Mouse (Mus musculus) cerebellum, postnatal 4 days (tissue): ENCODE results near the gene Man2a1.
"Not testable (repeated sequence)": the region's sequence is repeated elsewhere in the genome, so short reads cannot be mapped to it uniquely, and the experiment has no call there.

Experiments
- DNase-seq, 2 experiments: peaks; one replicate each; pipeline ENCODE4 v3.0.0; 2022; ENCODE audit warnings: low spot score in 2 of 2, mixed read lengths in 1 of 2

The Man2a1 gene

DNA sequence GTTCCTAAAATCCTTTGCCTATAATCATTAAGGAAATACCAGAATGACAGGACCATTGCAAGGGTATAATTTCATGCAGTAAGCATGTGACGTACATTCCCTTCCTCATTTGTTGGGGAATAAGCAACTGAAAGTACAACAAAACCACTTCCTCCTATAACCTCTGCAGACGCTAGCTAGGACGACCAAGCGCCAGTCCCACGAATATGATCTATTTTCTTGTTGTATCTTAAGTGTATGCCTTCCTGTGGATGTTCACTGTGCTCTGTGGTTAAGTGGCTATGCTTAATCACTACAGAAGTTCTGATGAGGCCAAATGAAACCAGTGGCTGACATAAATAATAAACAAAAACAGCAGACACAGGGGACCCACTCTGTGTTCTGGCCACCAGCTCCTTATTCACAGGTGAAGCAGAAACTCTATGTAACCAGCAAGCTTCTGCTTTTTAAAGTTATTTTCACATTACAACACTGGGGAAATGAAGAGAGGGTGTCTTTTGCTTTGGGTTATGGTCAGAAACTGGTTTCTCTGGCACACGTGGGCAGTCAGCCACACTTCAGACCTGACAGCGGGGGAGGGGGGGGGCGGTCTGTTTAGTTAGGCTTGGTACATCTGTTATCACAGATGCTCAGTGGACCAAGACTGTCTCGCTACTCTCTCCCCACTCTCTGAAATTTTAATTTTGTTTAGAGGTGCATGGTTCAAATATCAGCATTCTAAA, 153.8 kb downstream of the Man2a1 start:
- DNase-seq: no peak

DNA sequence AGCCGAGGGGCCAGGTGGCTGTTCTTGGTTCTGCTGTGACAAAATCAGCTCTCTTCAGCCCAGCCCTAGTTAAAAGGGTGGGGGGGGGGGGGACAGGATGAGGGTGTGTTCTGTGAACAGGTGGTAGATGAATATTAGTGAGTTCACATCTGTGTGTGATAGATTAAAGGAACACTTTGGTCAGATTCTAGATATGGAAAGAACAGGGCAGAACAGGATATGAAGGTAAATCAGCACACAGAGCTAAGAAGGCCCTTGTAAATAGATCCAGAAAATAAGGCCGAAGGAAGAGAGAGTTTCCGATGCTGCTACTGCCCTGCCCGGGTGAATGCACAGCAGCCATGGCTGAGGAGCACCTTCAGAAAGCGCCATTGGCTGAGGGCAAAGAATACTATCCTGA, 154.7 kb downstream of the Man2a1 start:
- DNase-seq: no peak

DNA sequence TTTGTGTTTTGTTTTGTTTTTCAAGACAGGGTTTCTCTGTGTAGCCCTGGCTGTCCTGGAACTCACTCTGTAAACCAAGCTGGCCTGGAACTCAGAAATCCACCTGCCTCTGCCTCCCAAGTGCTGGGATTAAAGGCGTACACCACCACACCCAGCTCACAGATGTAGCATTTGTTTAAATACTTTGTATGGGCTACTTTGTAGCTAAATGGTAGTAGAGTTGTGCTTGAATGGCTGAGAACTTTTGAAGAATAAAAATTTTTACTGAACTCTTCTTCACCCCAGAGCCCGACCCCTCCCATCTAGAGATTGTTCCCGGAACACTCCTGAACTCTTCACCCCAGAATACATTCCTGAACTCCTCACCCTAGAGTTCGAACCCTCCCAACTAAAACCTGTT, 162.1 kb downstream of the Man2a1 start:
- DNase-seq: not testable (repeated sequence)

DNA sequence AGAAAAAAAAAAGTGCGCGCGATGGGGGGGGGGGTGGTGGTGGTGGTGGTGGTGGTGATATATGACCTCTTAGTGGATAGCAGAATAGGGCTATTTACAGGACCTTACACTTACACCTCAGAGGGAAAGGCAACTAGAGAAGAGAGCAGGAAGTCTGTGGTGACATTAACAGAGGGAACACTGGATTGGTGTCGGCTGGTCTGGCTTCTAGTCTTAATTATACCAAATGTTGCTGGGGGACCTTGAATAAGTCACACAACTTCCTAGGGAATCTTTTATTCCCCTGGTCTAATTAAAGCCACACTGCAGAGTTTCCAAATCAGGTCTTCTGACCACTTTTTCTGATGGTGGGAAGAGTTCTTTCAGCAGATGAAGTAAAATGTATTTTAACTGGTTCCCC, 163.0 kb downstream of the Man2a1 start:
- DNase-seq: no peak

DNA sequence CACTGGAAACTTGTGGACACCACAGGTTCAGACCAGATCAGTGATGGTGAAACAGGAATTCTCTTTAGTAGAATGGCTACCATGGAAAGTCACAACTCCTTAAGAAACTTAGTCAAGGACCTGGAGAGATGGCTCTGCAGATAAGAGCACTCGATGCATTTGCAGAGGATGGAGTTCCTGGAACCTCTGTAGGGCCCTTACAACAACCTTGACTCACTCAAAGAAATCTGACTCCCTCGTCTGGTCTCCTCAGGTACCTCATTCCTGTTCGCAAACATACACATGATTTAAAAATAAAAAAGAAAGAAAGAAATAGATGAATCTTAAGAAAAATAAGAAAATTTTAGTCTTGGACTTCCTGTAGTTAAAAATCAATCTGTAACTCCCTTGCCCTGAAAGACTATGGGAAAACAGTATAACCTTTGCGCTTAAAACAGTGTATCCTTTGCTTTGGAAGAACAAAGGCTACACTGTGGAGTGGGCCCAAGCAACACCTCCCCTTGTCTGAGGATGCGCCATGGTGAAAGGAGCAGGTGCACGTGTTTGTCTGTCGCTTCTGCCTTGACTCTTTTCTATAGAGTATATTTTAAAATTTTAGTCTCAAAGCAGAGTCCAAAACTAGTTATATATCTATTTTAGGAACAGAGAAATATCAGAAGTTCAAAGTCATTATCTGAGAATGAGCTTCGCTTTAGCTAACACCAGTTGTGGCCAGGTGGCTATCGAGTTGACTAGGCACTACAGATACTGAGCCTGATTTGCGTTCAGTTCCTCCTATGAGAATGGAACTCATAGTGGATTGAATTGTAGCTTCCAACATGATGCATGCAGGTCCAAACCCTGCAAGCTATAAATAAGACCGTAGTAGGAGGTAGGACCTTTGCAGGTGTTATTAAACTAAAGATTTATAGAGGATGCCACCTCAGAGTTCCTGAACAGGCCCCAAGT, 163.9 kb downstream of the Man2a1 start:
- no peak for DNase-seq

DNA sequence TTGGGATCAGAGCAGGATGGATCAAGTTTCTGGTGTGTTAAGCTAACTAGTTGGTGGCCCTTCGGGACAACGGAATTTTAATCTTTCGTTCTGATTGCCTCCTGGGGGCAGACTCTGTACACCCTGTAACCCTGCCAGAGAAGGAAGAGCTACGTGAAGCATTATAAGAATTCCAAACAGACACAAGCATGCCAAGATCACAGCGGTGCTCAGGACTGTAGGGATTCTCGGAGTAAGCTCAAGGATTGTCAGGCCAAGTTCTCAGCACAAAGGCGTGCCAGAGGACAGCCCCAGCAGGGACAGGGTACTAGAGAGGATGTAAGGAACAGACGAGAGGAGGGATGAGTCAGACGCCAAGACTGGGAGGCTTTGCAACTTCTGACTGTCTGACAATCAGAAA, 164.8 kb downstream of the Man2a1 start:
- DNase-seq: no peak

DNA sequence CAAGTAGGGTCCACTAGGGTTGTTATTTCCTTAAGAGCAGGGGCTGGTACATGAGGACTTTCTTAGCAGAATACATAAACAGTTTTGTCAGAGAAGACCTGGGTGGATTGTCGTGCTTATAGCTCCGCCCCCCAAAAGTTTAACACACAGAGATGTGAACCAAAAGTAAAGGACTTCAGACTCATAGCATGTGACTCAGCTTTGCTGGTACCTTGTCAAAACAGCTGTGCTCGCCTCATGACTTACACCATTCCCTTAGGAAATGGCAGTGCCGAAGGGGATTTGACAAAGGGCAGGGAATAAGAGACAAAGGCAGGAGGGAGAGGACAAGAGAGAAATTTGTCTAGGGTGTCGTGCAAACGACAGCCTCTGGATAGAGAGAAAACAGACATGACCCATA, 166.0 kb downstream of the Man2a1 start:
- DNase-seq: no peak

DNA sequence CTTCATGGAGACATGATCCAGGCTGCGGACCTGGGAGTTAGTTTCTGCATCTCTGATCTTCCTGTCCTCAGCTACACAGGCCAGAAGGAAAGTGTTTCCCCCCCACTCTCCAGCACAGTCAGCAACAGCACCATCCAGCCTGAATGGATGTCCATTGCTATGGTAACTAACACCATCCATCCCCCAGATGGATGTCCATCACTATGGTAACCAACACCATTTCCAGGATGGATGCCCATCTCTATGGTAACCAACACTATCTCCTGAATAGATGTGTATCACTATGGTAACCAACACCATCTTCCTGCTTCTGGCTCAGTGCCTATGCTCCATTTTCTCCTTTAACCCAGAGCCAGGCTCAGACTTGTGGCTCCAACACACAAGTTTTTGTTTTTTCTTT, 169.7 kb downstream of the Man2a1 start:
- DNase-seq: peak in 1 of 2 experiments; percentile 38

DNA sequence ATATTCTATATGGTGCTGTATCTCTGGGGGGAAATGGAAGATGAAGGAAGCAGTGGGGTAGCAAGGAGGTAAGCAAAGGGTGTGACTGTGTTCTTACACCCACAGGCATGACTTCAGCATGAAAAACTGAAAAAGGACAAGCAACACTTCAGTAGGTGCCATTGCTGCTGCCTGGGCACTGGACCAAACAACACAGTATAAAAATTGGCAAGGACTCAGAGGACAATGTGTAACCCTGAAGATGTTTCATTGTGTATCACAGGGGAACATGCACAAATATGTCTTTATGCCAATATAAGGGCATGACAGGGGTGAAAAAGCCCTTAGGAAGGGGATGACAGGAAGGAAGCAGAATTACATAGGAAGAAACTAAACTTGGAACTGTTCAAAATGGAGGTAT, 172.1 kb downstream of the Man2a1 start:
- no peak for DNase-seq

DNA sequence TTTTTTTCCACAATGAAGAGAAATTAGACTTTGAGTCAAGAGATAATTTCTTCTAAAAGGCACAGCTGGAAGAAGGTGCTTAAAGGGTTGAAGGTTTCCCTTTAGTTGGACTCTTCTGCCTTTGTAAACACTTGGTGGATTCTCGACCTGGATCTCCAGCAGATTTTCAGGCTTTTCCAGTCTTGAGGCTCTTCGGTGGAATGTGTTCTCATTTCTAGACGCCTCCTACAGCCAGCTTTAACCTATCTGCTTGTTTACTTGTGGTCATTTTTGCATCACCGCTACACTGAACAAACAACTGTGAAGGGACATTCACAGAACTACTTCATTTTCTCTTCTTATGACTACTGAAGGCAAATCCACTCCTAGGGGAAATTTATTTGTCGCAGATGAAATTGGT, 173.7 kb downstream of the Man2a1 start:
- no peak for DNase-seq

DNA sequence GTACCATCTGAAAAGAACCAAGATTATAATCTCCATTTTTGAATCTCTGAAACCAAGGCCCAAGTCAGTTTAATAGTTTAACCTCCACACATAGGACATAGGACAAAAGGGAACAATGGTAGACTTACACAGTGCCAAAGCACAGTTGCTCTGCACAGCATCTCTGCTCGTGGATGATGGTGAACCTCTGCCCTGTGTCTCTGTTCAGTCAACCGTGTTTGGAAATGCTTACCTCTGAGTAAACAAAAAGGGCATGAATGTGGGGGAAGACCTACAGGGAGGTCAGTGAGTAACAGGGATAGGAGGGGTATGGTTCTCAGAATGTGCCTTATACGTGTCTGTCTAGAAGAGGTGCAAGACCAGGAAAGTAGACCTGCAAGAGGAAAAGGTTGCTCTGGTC, 177.8 kb downstream of the Man2a1 start:
- no peak for DNase-seq

DNA sequence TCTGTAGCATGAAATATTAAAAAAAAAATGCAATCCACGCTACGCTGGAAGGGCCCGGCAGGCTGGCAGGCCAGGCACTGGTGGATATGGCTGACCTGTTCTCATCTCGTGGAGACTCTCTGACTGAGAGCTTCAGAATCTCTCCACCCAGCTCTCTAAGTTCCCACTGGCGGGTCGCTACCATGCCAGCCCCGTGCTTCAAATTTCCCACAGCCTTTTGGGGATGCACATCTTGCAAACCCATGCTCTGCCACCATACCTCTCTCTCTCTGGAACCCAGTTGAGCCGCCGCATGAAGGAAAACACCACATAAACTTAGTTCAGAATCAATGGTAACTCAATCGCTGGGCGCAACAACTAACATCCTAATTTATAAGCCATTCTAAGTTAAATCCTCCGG, 178.2 kb downstream of the Man2a1 start:
- no peak for DNase-seq

DNA sequence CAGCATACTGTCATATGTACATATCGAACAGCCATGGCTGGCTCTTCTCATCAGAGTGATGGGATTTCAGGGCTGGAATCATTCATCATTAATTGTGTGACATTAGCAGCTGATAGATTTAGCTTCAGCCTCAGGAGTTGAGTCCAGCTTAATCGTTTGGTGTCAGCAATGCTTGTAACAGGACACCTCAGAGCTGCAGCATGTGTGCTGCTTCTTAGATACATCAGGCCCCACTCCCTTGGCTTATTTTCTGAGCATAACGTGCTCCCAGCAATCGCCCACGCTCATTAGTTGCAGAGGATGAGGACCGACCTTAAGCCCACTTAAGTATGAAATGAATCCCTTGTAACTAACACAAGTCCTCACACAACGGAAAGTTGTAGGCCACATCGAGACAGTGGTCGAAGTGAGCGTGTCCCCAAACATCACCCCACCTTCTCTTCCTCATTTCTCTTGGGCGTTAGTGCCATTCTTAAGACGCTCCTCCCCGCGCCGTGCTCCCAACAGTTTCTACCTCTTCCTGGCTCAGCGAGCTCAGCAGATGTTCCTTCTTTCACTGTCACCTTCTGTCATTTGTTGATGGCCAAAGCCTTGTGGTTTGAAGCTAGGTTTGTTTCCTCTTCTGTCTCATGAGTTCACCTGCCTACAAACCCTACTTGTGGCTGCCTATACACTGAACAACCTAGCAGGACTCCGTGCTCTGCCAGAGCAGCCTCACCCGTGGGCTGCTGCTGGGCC, 180.4 kb downstream of the Man2a1 start:
- no peak for DNase-seq

DNA sequence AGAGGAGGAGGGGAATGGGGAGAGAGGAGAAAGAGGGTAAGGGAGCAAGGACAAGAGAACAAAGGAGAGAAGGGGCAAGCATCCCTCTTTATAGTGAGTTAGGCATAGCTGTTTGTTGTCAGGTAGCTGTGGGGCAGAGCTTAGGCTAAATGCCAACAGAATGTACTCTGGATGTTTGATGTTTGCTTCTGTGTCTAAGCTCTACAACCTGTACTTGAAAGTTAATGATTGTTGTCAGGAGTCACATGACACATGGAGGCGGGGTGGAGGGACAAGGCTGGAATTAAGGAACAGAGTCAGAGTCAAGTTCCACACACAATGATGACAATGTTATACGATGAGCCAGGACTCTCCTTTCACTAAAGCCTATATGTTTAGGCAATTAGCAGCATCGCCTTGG, 181.8 kb downstream of the Man2a1 start:
- DNase-seq: no peak

DNA sequence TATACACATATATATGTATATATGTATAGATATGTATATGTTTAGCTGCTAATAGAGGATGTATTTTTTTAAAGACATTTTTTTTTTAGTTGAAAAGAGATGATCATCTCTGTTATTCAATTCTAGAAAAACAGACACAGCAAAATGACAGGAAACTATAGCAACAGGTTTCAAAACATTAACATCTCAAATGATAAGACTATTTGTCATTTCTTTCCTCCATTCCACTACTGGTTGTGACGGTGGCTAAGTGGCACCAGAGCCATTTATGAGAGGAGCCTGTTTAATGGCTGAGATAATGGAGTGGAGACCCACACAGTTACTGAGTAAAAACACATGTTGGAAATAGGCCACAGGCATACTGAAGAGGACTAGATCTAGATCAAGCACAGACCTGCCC, 185.4 kb downstream of the Man2a1 start:
- DNase-seq: no peak

DNA sequence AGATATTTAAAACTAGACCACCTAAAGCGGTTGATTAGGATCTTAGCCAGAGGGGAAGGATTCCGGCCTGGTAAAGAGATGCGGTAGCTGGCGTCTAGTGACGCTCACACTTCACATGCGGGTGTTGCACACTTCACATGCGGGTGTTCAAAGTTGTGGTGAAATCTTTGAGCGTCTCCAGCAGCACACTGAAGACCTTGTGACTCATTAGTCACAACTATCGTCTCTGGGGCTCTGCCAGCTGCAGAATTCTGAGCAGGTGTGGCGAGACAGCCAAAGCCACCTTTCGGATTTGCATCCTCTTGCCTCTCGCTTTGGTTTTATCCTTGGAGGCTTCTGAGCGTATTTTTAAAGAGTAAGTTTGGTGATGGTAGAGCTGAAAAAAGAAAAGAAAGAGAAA, 187.8 kb downstream of the Man2a1 start:
- no peak for DNase-seq

DNA sequence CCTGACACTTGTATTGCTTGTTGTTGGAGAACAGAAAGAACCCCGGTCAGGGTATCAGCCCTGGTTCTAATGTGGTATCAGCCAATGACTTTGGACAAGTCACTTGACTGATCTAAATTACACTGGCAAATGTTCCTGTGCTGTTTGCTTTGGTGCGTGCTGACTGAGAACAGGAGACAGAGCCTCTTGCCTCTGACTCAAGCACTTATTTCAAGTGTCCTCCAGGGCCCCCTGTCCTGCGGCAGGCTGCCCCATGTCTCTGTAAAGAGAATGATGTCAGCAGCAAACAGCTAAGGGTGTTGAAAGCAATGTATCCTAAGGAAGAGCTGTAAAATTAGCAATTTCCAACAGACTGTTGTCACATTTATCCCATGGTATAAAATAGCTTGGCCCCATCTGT, 188.6 kb downstream of the Man2a1 start:
- DNase-seq: no peak

DNA sequence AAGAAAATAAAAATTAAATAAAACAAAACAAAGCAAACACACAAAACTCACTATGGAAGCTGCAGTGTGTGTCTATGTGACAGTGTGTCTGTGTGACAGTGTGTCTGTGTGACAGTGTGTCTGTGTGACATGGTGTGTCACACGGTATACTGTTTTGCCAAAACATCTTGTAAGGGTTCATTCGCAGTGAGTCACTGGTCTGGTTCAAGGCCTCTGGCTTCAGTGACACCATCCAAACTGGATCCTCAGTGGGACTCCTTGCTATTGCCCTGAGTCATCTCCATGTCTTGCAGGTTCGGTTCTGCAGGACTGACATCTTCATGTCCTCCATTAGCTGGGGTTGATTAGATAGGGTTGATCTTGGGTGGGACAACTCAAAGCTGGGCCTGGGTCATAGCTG, 191.5 kb downstream of the Man2a1 start:
- DNase-seq: no peak

DNA sequence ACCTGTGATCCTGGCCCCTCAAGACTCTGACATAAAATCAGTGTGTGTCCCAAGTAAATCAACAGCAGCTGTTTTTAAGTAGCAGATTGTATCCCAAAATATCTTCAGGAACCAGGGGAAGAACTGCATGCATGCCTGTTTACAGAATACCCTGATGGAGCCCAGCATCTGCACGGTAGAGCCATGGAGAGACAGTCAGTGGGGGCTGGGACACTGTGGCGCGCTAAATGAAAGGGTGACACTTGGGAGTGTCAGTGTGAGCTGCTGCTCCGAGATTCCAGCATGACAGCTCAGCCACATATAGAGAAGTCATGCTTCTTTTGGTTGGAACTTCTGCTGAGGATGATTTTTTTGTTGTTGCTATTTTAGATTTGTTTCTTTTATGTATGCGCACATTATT, 192.1 kb downstream of the Man2a1 start:
- DNase-seq: no peak

DNA sequence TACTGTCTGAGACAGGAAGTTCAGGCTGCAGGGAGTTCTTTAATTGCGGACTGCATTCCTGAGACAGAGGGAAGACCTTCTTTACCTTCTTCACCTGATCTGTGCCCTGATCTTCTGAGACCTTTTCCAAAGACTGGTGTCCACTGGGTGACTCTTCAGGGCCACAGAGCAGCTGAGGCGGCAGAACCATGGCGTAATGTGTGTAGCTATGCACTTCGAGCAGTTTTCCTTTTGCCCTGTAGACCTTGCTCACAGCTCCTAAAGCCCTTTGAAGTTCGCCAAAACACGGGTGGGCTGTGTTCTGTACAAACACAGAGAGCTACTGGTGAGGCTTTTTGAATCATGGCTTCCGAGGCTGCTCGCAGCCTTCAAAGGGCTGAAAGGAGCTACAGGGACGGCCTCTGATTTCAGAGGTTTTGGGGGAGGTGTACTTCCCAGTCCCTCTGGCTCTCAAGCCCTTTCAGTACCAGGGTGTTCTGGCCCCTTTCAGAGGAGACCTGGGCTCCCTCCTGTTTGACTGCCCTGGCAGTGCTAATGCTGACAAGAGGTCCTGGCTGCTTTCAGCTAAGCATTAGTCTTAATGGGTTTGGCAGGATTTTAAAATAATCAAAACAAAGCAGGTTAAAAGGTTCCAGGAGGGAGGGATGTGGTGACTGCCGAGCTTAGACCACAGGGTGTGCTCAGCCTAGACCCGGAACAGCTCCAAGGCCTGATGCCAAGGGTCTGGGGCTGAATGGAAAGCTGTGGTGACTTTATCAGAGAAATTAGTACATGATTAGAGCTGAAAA, 201.8 kb downstream of the Man2a1 start:
- no peak for DNase-seq

DNA sequence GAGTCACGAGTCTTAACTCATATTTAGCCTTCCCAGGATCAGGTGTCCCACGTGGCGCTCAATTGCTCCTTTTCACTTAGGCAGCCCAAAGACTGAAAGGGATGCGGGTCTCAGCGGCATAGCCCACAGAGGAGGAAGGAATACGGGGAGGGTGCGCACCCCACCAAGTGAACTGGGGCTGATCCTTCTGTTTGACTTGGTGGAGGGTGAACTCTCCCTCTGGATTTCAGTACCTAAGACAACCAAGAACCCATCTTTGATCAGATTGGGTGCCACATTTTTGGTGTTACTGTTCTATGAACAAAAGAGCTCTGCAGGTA, 202.4 kb downstream of the Man2a1 start:
- no peak for DNase-seq
